ENCODE assay signal across 20 mouse cellular contexts in genomic region chr1:39287076-39287475, GRCm38 (mm10).
"Had no signal": no experiment of that assay in that cellular context is flagged by ENCODE, and none has a peak within 500 bp of the region (broad histone marks: within the 10 kb centered on the region; RNA-seq: fewer than 3 reads in every experiment).

No protein-coding gene starts in this region.

- ATAC-seq: liver, postnatal 0 days; midbrain, embryonic 13.5 days; midbrain, embryonic 15.5 days had no signal

- H3K4me2 ChIP-seq: lung, embryonic 15.5 days; midbrain, embryonic 11.5 days; midbrain, embryonic 13.5 days; midbrain, embryonic 15.5 days; neural tube, embryonic 12.5 days; stomach, embryonic 15.5 days had no signal

- H3K36me3 ChIP-seq: lung, embryonic 15.5 days; midbrain, embryonic 13.5 days; midbrain, embryonic 15.5 days; neural tube, embryonic 12.5 days; stomach, embryonic 15.5 days had no signal

- H3K27me3 ChIP-seq: lung, embryonic 15.5 days; midbrain, embryonic 13.5 days; midbrain, embryonic 15.5 days; neural tube, embryonic 12.5 days; stomach, embryonic 15.5 days had no signal

- H3K27ac ChIP-seq: lung, embryonic 15.5 days; macrophage; midbrain, embryonic 13.5 days; midbrain, embryonic 15.5 days; neural tube, embryonic 12.5 days; stomach, embryonic 15.5 days; stomach, postnatal 0 days had no signal

- H3K4me3 ChIP-seq: lung, embryonic 15.5 days; megakaryocyte, embryonic 14.5 days; midbrain, embryonic 13.5 days; midbrain, embryonic 15.5 days; neural tube, embryonic 12.5 days; stomach, embryonic 15.5 days had no signal

- H3K4me1 ChIP-seq: midbrain, embryonic 15.5 days; neural tube, embryonic 12.5 days; stomach, embryonic 15.5 days had no signal

- H3K9ac ChIP-seq: liver, postnatal 0 days; lung, embryonic 15.5 days; midbrain, embryonic 13.5 days; midbrain, embryonic 15.5 days; neural tube, embryonic 12.5 days; stomach, embryonic 15.5 days had no signal

- DNase-seq: liver, postnatal 0 days; lung, adult 2 months; lung, postnatal 14 days; lung, postnatal 36 days; right cerebral cortex, adult 18-20 months; right cerebral cortex, postnatal 25 days; right cerebral cortex, postnatal 4 days; spleen, adult 18-20 months; thymus, adult 2 months; thymus, postnatal 25 days; thymus, postnatal 4 days had no signal

- H3K9me3 ChIP-seq: lung, embryonic 15.5 days; megakaryocyte, embryonic 14.5 days; midbrain, embryonic 13.5 days; midbrain, embryonic 15.5 days; neural tube, embryonic 12.5 days; stomach, embryonic 15.5 days had no signal
